17 mouse cellular contexts compared by ENCODE assay signal in the genomic region with DNA sequence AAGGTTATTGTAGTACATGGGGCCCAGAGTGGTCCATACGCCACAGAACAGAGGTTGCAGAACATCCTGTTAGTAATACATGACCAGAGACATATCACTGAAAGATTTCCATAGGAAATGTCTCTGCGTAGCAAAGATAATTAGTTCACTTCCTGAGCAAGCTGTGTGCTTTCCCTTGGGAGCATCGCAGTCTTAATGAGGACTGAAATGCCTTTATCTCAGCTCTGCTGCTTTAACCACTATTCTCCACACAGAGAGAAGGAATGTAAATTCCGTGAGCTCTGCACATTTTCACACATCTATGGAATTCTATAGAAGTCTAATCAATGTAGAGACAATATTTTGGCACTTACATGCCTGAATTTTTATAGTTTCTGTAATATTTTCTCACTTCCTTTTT.
"Had no signal": no experiment of that assay in that cellular context is flagged by ENCODE, and none has a peak within 500 bp of the region (broad histone marks: within the 10 kb centered on the region; RNA-seq: fewer than 3 reads in every experiment).

No protein-coding gene starts in this region.

- H3K36me3 ChIP-seq: limb, embryonic 12.5 days; liver, embryonic 13.5 days; lung, embryonic 15.5 days had no signal

- H3K4me3 ChIP-seq: limb, embryonic 12.5 days; liver, embryonic 13.5 days; lung, embryonic 15.5 days; megakaryocyte, embryonic 14.5 days; myocyte had no signal

- H3K9me3 ChIP-seq: limb, embryonic 12.5 days; liver, embryonic 13.5 days; lung, embryonic 15.5 days; megakaryocyte, embryonic 14.5 days had no signal

- H3K9ac ChIP-seq: limb, embryonic 12.5 days; liver, embryonic 13.5 days; liver, postnatal 0 days; lung, embryonic 15.5 days had no signal

- H3K4me2 ChIP-seq: limb, embryonic 12.5 days; liver, embryonic 13.5 days; lung, embryonic 15.5 days had no signal

- H3K27me3 ChIP-seq: limb, embryonic 12.5 days; liver, embryonic 13.5 days; lung, embryonic 15.5 days; megakaryocyte, embryonic 14.5 days had no signal

- H3K4me1 ChIP-seq: limb, embryonic 12.5 days; liver, embryonic 13.5 days; lung, embryonic 15.5 days; megakaryocyte, embryonic 14.5 days had no signal

- H3K27ac ChIP-seq: kidney, postnatal 0 days; limb, embryonic 12.5 days; liver, embryonic 13.5 days; lung, embryonic 15.5 days; macrophage; stomach, postnatal 0 days had no signal

- ATAC-seq: liver, postnatal 0 days had no signal

- DNase-seq: kidney, adult 9 months; kidney, postnatal 36 days; layer of hippocampus, adult 9-11 months; layer of hippocampus, postnatal 36 days; liver; liver, embryonic 13.5 days; liver, postnatal 0 days; lung, postnatal 14 days; thymus, adult 2 months; thymus, postnatal 25 days had no signal
